Mouse (Mus musculus) ovary, postnatal 10 days (tissue): ENCODE results near the gene Tm4sf4.

Experiments used
- DNase-seq: peaks from one replicate; pipeline ENCODE4 v3.0.0; 2022; ENCODE audit warnings: low spot score

Tm4sf4 gene

GRCm38 (mm10) chr3:57425089-57425730 lies at the start of gene Tm4sf4:
Tm4sf4 (plus strand) TSS chr3:57425314.
- DNase-seq: no peak

GRCm38 (mm10) chr3:57386423-57386822 lies 38.7 kb upstream of the Tm4sf4 start:
- DNase-seq: no peak

- DNase-seq: no peak
Measured at GRCm38 (mm10) chr3:57386895-57387294, 38.2 kb upstream of the Tm4sf4 start.

GRCm38 (mm10) chr3:57387593-57387992 lies 37.5 kb upstream of the Tm4sf4 start:
- no peak for DNase-seq

- no peak for DNase-seq
Measured at GRCm38 (mm10) chr3:57411535-57411934, 13.6 kb upstream of the Tm4sf4 start.

- DNase-seq: no peak
Measured at GRCm38 (mm10) chr3:57420233-57420632, 4.9 kb upstream of the Tm4sf4 start.

- no peak for DNase-seq
Measured at GRCm38 (mm10) chr3:57420660-57421059, 4.5 kb upstream of the Tm4sf4 start.

GRCm38 (mm10) chr3:57426351-57426750 lies 1.2 kb downstream of the Tm4sf4 start:
- DNase-seq: no peak

GRCm38 (mm10) chr3:57428682-57429464 lies 3.8 kb downstream of the Tm4sf4 start:
- no peak for DNase-seq

- no peak for DNase-seq
Measured at GRCm38 (mm10) chr3:57429486-57429885, 4.4 kb downstream of the Tm4sf4 start.

GRCm38 (mm10) chr3:57431706-57432105 lies 6.6 kb downstream of the Tm4sf4 start:
- DNase-seq: no peak

GRCm38 (mm10) chr3:57435364-57435763 lies 10.2 kb downstream of the Tm4sf4 start:
- DNase-seq: no peak

- no peak for DNase-seq
Measured at GRCm38 (mm10) chr3:57440956-57441355, 15.8 kb downstream of the Tm4sf4 start.

- DNase-seq: no peak
Measured at GRCm38 (mm10) chr3:57445706-57446105, 20.6 kb downstream of the Tm4sf4 start.

- no peak for DNase-seq
Measured at GRCm38 (mm10) chr3:57447889-57448288, 22.8 kb downstream of the Tm4sf4 start.

GRCm38 (mm10) chr3:57448445-57448844 lies 23.3 kb downstream of the Tm4sf4 start:
- DNase-seq: no peak

GRCm38 (mm10) chr3:57458652-57459051 lies 33.5 kb downstream of the Tm4sf4 start:
- no peak for DNase-seq

GRCm38 (mm10) chr3:57463302-57463701 lies 38.2 kb downstream of the Tm4sf4 start:
- no peak for DNase-seq

- no peak for DNase-seq
Measured at GRCm38 (mm10) chr3:57466289-57466688, 41.2 kb downstream of the Tm4sf4 start.

- no peak for DNase-seq
Measured at GRCm38 (mm10) chr3:57469325-57469724, 44.2 kb downstream of the Tm4sf4 start.

GRCm38 (mm10) chr3:57470326-57470725 lies 45.2 kb downstream of the Tm4sf4 start:
- no peak for DNase-seq

- DNase-seq: no peak
Measured at GRCm38 (mm10) chr3:57470981-57471601, 46.0 kb downstream of the Tm4sf4 start.

- no peak for DNase-seq
Measured at GRCm38 (mm10) chr3:57472407-57472806, 47.3 kb downstream of the Tm4sf4 start.
